Mouse (Mus musculus) forebrain, embryonic 13.5 days (tissue): ENCODE measurements around the gene Slc1a2. TPM values are rescaled to one million over a fixed set of nuclear protein-coding genes. Genes with fewer than 3 reads are reported as not detected.

Experiments
- ATAC-seq: fragments of 200-750 bp; cut with Nextera tagmentation; 2 replicates; pipeline ENCODE4 v1.8.0; 2017
- H3K27ac ChIP-seq: fragments of 300-500 bp; sonication (generic); 2 replicates; pipeline ENCODE4 v1.5.1; 2015; ENCODE audit warnings: inconsistent platforms, mild to moderate bottlenecking, moderate library complexity
- H3K27me3 ChIP-seq: fragments of 300-500 bp; sonication (generic); 2 replicates; pipeline ENCODE4 v1.6.1; 2015; ENCODE audit warnings: mild to moderate bottlenecking, inconsistent platforms
- H3K36me3 ChIP-seq: fragments of 300-500 bp; sonication (generic); 2 replicates; pipeline ENCODE4 v1.6.1; 2015; ENCODE audit warnings: mild to moderate bottlenecking, inconsistent platforms; ENCODE audit not compliant: poor library complexity, severe bottlenecking
- H3K4me1 ChIP-seq: fragments of 300-500 bp; sonication (generic); 2 replicates; pipeline ENCODE4 v1.6.1; 2015; ENCODE audit warnings: inconsistent platforms
- H3K4me2 ChIP-seq: fragments of 300-500 bp; sonication (generic); 2 replicates; pipeline ENCODE4 v1.6.1; 2015; ENCODE audit warnings: inconsistent platforms, mild to moderate bottlenecking, moderate library complexity
- H3K4me3 ChIP-seq: fragments of 300-500 bp; sonication (generic); 2 replicates; pipeline ENCODE4 v1.5.1; 2015; ENCODE audit warnings: mild to moderate bottlenecking, inconsistent platforms
- H3K9ac ChIP-seq: fragments of 300-500 bp; sonication (generic); 2 replicates; pipeline ENCODE4 v1.6.1; 2015; ENCODE audit warnings: mild to moderate bottlenecking, inconsistent platforms
- H3K9me3 ChIP-seq: fragments of 300-500 bp; sonication (generic); replicated peaks from 2 replicates; pipeline ENCODE4 v1.6.1; 2016; ENCODE audit warnings: inconsistent platforms
- WGBS: fragments of 180-500 bp; shearing (Covaris S2); methylation state at CpG from one replicate; pipeline ENCODE4 v1.1.7; 2015; 5-methylcytosine and 5-hydroxymethylcytosine counted together
- polyA plus RNA-seq: library from polyadenylated mRNA; unstranded; fragments of >200 nt; fragmentation: Nextera tagmentation; extraction: Ambion mirVana; gene quantifications from 2 replicates; pipeline ENCODE4 v1.2.1, GENCODE M21; 2015

Slc1a2 gene
- 10.8 and 13.7 TPM in 2 replicates for polyA plus RNA-seq

DNA sequence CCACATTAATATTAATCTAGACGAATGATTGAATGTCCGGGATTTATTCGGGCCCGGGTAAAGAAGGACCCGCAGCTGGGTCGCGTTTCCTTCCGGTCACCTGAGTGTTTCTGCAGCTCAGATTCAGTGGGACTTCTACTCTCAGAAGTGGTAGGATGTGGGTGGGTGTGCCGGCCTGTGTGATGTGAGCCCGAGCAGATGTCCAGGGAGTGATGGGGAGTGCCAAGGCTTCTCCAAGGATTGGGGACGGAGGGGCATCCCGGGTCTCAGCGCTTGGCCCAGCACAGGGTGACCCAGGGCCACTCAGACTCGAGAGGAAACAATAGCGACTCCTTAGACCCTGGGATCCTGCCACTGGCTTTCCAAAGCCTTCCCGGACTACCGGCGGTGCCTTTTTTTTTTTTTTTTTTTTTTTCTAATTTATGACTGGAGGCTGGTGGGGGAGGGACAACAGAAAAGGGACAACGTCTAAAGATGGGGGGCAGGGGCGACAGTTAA, at the start of gene Slc1a2:
Gene Slc1a2 (plus strand): TSS at position 497 of the 498 bp plus-strand sequence.
- H3K4me2 ChIP-seq, result peak within 1 kb of the TSS; percentile 97
- peak within 1 kb of the TSS; percentile 64 for H3K4me3 ChIP-seq
- H3K27me3 ChIP-seq, result 0 out of 2 replicates have a peak, but pooled peaks cover 2% of the 10 kb centered on the region
- peak within 1 kb of the TSS; percentile 89 for H3K27ac ChIP-seq
- no peaks in the 10 kb centered on the region for H3K9me3 ChIP-seq
- H3K4me1 ChIP-seq, result peaks cover 62% of the 10 kb centered on the region
- ATAC-seq, result peak; percentile 46
- no peaks in the 10 kb centered on the region for H3K36me3 ChIP-seq
- peak within 1 kb of the TSS; percentile 85 for H3K9ac ChIP-seq
- WGBS, result under 1% methylated on average over 20 of the region's 20 CpGs

DNA sequence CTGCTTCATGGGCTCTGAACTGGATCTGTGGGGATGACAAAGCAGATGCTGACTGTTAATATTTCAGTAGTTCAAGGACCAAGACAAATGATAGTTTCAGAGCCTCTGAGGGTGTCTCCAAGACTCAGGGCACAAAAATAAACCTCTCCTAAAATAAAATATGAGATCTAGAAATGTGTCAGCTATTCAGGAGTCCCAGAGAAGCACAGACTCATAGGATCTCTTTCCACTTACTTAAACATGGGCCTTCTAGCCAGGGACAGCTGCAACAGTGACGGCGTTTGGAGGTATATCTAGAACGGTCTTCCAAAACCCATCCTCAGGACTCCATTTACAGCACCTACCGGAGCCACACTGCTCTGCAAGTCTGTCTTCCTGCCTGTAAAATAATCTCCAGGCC, 48.0 kb upstream of the Slc1a2 start:
- Histone ChIP-seq H3K9ac (no peak overlapping the region), H3K4me1 (no peaks in the 10 kb centered on the region), H3K4me3 (no peak overlapping the region), H3K4me2 (no peak overlapping the region), H3K9me3 (no peaks in the 10 kb centered on the region), H3K27me3 (no peaks in the 10 kb centered on the region), H3K36me3 (no peaks in the 10 kb centered on the region), H3K27ac (no peak overlapping the region)
- WGBS, result 94% methylated on average over 4 of the region's 4 CpGs
- ATAC-seq, result no peak

DNA sequence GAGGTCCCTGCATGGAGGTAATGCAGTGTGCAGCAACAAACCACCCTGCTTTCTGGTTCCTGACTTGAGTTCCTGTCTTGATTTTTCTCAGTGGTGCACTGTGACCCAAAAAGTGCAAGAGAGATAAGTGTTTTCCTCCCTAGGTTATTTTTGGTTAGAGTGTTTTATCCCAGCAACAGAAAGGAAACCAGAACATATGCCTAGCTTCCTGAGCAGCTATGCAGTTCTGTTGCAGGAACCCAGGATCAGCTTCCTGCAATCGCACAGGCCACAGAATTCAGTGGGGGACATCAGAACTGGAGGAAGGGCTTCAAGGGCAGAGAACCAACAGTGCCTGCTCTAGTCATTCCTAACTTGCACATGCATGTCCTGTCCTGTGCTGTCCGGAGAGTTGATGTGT, 41.8 kb upstream of the Slc1a2 start:
- Histone ChIP-seq H3K36me3 (no peaks in the 10 kb centered on the region), H3K4me3 (no peak overlapping the region), H3K27me3 (no peaks in the 10 kb centered on the region), H3K27ac (no peak overlapping the region), H3K9ac (no peak overlapping the region), H3K9me3 (no peaks in the 10 kb centered on the region), H3K4me2 (no peak overlapping the region), H3K4me1 (0 out of 2 replicates have a peak, but pooled peaks cover 9% of the 10 kb centered on the region)
- WGBS, result 85% methylated on average over 2 of the region's 2 CpGs
- no peak for ATAC-seq

DNA sequence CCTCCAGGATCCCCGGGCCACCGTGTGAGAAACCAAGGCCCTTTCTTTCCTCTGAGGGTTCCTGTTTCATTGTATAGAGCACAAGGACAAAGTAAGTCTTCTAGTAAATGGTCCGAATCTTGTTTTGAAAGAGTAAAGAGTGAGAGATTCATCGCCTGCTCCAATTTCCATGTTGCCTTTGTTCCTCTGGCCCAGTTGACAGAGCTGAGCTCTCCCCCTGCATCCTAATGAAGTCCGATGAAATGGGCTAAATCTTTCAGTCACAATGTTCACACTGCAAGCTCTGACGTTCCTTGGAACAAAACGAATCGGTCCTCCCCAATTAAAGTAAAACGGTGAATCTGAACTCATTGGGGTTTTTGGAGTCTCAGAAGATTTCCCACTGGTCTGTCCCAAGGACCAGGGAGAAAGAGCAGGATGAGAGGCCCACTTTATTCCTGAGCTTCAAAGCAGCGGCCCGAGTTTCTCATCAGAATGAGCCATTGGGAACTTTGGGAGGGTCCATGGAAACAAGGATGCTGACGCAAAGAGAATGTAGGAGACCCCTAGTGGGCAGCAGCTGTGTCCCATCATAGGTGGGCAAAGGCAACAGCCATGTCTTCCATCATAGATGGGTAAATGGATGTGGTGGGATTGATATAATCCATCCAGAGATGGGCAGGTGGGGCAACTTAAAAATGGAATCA, 37.6 kb upstream of the Slc1a2 start:
- Histone ChIP-seq H3K4me2 (no peak overlapping the region), H3K27ac (0 out of 2 replicates have a peak overlapping the region, but pooled peaks have one; percentile 21), H3K4me1 (0 out of 2 replicates have a peak, but pooled peaks cover 9% of the 10 kb centered on the region), H3K36me3 (no peaks in the 10 kb centered on the region), H3K4me3 (no peak overlapping the region), H3K9ac (no peak overlapping the region), H3K27me3 (no peaks in the 10 kb centered on the region), H3K9me3 (no peaks in the 10 kb centered on the region)
- 46% methylated on average over 12 of the region's 12 CpGs for WGBS
- ATAC-seq, result peak; percentile 61

DNA sequence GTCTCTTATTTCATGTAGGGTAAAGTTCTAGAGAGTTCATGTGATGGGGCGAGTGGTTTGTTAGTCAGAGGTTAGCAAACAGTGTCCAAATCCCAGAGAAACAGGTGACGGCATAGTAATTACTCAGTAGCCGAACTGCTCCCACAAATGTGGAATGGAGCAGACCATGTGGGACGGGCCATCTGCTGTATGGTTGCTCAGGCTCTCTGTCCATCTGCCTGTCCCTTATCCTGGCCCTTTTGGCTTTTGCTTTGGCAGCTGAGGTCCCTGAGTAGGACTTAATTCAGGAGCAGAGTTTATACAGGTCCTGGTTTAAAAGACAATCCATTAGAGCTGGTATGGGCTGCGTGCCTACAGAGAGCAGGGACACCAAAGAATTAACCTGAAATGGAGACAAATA, 36.3 kb upstream of the Slc1a2 start:
- 0 out of 2 replicates have a peak, but pooled peaks cover 9% of the 10 kb centered on the region for H3K4me1 ChIP-seq
- no peak for ATAC-seq
- no peaks in the 10 kb centered on the region for H3K36me3 ChIP-seq
- H3K4me2 ChIP-seq, result no peak overlapping the region
- no peak overlapping the region for H3K4me3 ChIP-seq
- no peaks in the 10 kb centered on the region for H3K9me3 ChIP-seq
- H3K9ac ChIP-seq, result no peak overlapping the region
- no peak overlapping the region for H3K27ac ChIP-seq
- WGBS, result 92% methylated on average over 5 of the region's 5 CpGs
- H3K27me3 ChIP-seq, result no peaks in the 10 kb centered on the region

DNA sequence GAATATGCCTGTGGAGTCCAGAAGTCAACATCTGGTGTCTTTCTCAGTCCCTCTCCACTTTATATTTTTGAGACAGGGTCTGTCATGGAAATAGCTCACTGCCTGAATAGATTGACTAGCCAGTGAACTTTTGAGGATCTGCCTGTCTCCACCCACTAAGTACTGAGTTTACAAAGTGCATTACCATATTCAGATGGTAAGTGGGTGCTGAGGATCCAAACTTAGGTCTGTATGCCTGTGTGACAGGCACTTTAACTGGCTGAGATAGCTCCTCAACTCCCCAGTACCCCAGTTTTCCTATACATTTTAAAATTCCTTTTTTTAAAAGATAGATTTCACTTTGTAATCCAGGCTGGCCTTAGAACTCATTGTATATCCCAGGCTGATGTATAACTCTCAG, 35.5 kb upstream of the Slc1a2 start:
- Histone ChIP-seq H3K27me3 (no peaks in the 10 kb centered on the region), H3K4me3 (no peak overlapping the region), H3K4me2 (no peak overlapping the region), H3K9me3 (no peaks in the 10 kb centered on the region), H3K36me3 (no peaks in the 10 kb centered on the region), H3K4me1 (0 out of 2 replicates have a peak, but pooled peaks cover 9% of the 10 kb centered on the region), H3K27ac (no peak overlapping the region), H3K9ac (no peak overlapping the region)
- ATAC-seq, result no peak

DNA sequence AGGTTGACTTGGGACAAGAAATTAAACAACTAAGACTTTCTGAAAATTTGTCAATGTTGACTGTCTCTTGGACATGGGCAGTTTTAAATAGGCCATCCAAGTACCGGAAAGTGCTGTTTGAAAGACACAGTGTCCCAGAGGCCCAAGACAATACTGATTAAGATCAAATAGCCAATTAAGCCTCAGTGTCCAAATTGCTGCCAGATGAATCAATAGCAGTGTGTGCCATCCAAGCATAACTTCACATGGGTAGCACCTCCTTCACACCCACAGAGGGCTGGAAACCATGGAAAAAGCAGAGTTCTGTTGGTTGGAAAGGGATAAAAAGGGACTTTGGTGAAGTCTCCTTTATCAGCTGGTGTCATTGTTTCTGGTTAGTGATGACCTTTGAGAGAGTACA, 33.9 kb upstream of the Slc1a2 start:
- no peaks in the 10 kb centered on the region for H3K36me3 ChIP-seq
- H3K4me3 ChIP-seq, result no peak overlapping the region
- H3K9ac ChIP-seq, result no peak overlapping the region
- WGBS, result 83% methylated on average over 1 of the region's 1 CpGs
- no peaks in the 10 kb centered on the region for H3K9me3 ChIP-seq
- H3K4me2 ChIP-seq, result no peak overlapping the region
- no peaks in the 10 kb centered on the region for H3K27me3 ChIP-seq
- ATAC-seq, result no peak
- H3K4me1 ChIP-seq, result 0 out of 2 replicates have a peak, but pooled peaks cover 9% of the 10 kb centered on the region
- H3K27ac ChIP-seq, result no peak overlapping the region

DNA sequence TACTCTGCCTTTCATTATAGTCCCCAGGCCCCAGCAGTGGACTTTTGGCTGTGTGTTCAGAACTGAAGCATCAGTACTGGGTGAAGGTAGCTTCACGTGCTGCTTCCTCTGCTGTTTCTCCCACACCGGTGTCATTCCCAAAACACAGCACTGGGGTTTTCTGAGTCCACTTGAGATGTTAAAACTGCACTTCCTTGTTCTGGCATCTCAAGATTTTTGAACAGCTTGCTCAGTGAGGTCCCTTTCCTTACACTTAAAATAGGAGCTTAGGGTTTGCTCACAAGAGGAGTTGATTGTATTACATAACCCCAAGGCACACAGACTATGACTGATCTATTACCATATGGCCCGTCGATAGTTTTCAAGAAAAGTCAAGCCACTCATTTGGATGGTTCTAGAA, 26.1 kb upstream of the Slc1a2 start:
- H3K4me3 ChIP-seq, result no peak overlapping the region
- H3K4me2 ChIP-seq, result no peak overlapping the region
- H3K9me3 ChIP-seq, result no peaks in the 10 kb centered on the region
- H3K27ac ChIP-seq, result no peak overlapping the region
- H3K4me1 ChIP-seq, result no peaks in the 10 kb centered on the region
- H3K9ac ChIP-seq, result no peak overlapping the region
- ATAC-seq, result no peak
- H3K36me3 ChIP-seq, result no peaks in the 10 kb centered on the region
- WGBS, result 92% methylated on average over 4 of the region's 4 CpGs
- H3K27me3 ChIP-seq, result no peaks in the 10 kb centered on the region

DNA sequence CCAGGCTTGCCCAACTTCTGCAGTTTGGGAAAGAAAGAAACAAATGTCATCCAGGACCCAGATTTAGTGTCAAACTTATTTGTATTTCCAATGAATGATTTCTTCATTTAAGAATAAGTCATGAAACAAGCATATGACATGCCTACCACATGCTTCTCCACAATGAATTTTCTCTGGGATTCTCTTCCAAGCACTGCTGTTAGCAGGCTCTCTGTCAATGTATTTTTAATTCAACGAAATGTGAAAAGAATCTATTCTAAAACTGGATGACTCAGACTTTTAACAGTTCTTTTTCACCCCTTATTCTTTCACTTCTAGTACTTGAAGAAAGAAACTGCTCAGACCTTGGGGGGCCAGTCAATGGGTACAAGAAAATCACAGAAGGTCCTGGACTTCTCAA, 24.4 kb upstream of the Slc1a2 start:
- WGBS, result 80% methylated on average over 1 of the region's 1 CpGs
- Histone ChIP-seq H3K27ac (no peak overlapping the region), H3K9ac (no peak overlapping the region), H3K4me1 (peaks cover 8% of the 10 kb centered on the region), H3K4me3 (no peak overlapping the region), H3K27me3 (no peaks in the 10 kb centered on the region), H3K4me2 (no peak overlapping the region), H3K9me3 (no peaks in the 10 kb centered on the region), H3K36me3 (no peaks in the 10 kb centered on the region)
- ATAC-seq, result no peak

DNA sequence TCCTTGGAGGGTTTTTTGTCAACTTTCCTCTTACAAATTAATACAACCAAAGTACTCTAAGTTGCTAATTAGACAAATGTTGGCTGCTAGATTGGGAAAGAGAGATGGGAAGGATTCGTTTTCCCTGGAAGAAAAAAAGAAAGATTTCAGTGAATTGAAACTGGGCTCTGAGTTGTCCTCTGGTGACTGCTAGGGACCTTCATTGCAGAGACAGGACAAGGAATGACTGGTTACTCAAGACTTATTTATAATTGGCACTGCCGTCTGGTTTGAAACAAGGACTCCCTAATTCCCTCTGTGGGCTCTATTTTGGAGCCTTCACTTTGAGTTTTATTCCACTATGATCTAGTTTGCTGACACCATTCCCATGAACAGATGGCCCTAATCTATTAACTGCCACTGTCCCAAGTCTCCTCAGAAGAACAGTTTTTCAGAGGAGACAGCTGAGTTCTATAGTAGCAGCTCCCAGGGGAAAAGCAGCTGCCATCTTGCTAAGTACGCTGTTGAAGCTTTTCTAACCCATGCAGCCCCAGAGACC, 22.9 kb upstream of the Slc1a2 start:
- Histone ChIP-seq H3K4me2 (no peak overlapping the region), H3K36me3 (no peaks in the 10 kb centered on the region), H3K4me3 (no peak overlapping the region), H3K9me3 (no peaks in the 10 kb centered on the region), H3K27me3 (no peaks in the 10 kb centered on the region), H3K27ac (no peak overlapping the region), H3K4me1 (peaks cover 11% of the 10 kb centered on the region), H3K9ac (no peak overlapping the region)
- WGBS, result 69% methylated on average over 3 of the region's 3 CpGs
- ATAC-seq, result no peak

DNA sequence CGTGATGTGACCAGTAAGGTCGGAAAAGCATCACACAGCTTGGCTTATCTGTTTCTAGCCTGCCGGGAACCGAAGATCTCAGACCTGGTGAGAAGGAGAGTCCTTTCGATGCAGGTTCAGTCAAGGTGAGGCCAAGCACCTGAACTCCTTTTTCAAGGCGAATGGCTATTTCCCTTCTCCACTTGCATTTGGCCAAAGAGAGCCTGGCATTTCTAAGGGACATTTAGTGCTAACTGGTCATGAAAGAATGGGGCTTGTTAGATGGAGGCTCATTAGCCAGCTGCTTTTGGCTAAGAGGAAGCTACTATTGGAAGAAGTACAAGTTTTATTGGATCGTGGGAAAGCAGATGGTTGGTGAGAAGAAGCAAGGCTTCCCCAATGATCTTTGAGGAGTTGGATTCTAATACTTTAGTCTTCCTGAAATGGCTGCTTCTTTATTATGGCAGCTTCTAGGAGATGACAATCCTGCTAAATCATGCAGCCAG, 22.3 kb upstream of the Slc1a2 start:
- WGBS, result 89% methylated on average over 7 of the region's 7 CpGs
- Histone ChIP-seq H3K4me3 (no peak overlapping the region), H3K27ac (no peak overlapping the region), H3K4me1 (peaks cover 11% of the 10 kb centered on the region), H3K27me3 (no peaks in the 10 kb centered on the region), H3K9me3 (no peaks in the 10 kb centered on the region), H3K36me3 (no peaks in the 10 kb centered on the region), H3K9ac (no peak overlapping the region), H3K4me2 (no peak overlapping the region)
- ATAC-seq, result no peak

DNA sequence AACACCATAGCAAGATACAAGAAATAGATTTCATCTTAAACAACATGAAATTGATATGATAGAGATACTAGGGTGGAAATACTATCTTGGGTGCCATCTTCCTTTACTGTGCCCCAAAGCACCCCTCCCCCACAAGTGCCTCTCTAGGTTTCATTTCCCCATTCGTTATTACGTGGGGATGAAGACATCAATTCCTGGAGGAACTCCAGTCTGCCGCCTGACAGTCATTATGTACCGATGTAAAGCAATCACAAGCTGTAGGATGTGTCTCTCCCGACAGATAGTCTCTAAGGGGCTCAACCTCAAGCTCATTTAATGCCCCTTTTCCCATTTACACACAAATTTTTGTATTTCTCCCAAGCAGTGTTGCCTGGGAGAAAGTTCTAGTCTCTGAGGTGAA, 20.3 kb upstream of the Slc1a2 start:
- 39% methylated on average over 5 of the region's 5 CpGs for WGBS

More for the DNA sequence above, 20.3 kb upstream of the Slc1a2 start:
- H3K9ac ChIP-seq, result no peak overlapping the region
- no peaks in the 10 kb centered on the region for H3K27me3 ChIP-seq
- H3K4me1 ChIP-seq, result peaks cover 11% of the 10 kb centered on the region
- no peak overlapping the region for H3K4me2 ChIP-seq
- no peaks in the 10 kb centered on the region for H3K9me3 ChIP-seq
- no peak overlapping the region for H3K27ac ChIP-seq
- no peak overlapping the region for H3K4me3 ChIP-seq
- ATAC-seq, result no peak
- no peaks in the 10 kb centered on the region for H3K36me3 ChIP-seq
